In the genomic region with DNA sequence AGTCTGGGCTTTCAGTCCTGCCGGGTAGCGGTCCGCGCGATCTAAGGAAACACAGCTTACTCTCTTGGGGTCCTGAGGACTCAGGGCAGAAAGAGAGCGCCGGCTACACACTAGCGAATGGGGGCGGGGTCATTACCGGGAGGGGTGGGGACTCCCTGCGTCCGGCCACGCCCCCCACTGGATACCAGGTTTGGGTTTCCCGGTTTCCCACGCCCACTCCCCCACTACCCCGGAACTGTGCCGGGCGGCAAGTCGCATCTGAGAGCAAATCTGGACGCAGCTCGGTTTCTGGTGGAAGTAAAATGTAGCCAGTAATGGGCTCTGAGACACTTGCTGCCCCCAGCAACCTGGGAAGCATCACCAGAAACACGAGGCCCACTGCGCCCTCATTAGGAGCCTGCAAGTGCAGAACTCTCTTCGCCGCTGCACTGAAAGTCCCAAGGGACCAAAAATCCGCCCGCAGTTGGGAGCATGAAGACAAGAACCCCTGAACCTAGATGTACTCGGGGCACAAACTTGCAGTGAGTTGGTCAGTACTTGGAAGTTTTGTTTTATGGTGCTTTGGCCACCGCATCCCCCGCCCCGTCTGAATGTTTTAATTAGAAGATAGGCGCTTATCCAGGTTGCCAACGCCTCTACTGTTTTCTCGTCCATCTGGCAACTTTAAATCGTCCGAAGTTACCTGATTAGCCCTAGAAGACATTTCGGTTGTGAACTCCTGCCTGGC, we compare ENCODE assay signal across 8 mouse cellular contexts. TPM values are rescaled to one million over a fixed set of nuclear protein-coding genes. Genes with fewer than 3 reads are reported as not detected.
A peak's percentile ranks its signal among the peaks of the same experiment; 100 is the strongest.
DNase-seq lines count a peak whose midpoint lies in the region; ATAC-seq lines count a peak whose summit lies in the region.

Gene Kdr, minus strand, starts transcription at position 85 of the 727 bp plus-strand sequence.

- H3K27me3 ChIP-seq in intestine, embryonic 15.5 days (replicated peaks) = peaks cover 33% of the 10 kb centered on the region
- peaks cover 63% of the 10 kb centered on the region for H3K27me3 ChIP-seq in limb, embryonic 12.5 days
- peaks cover 86% of the 10 kb centered on the region for H3K27me3 ChIP-seq in midbrain, embryonic 10.5 days (ENCODE audit: low read depth, poor library complexity, severe bottlenecking)

- peak within 1 kb of the TSS; percentile 94 for H3K4me2 ChIP-seq in intestine, embryonic 15.5 days (replicated peaks)
- peak within 1 kb of the TSS; percentile 98 for H3K4me2 ChIP-seq in limb, embryonic 12.5 days

- 2% methylated on average over 37 of the region's 37 CpGs for WGBS in intestine, embryonic 15.5 days
- under 1% methylated on average over 37 of the region's 37 CpGs for WGBS in limb, embryonic 12.5 days
- under 1% methylated on average over 37 of the region's 37 CpGs for WGBS in midbrain, embryonic 10.5 days

- DNase-seq in adrenal gland, adult (ENCODE audit: inconsistent age in 2 of 2, low spot score in 1 of 2) = peak; percentile 75 to 89
- DNase-seq in embryo, embryonic 10.5 days (ENCODE audit: low spot score) = peak; percentile 93
- peak; percentile 99 for DNase-seq in heart, adult 11 months
- peak; percentile 86 for DNase-seq in midbrain, embryonic 10.5 days (ENCODE audit: low spot score)
- peak; percentile 17 to 39 for DNase-seq in spleen, postnatal 36 days (ENCODE audit: low spot score in 2 of 2)
- no peak for DNase-seq in MN1 (ENCODE audit: low spot score)

- peaks cover 13% of the 10 kb centered on the region for H3K4me1 ChIP-seq in intestine, embryonic 15.5 days (replicated peaks)
- peaks cover 16% of the 10 kb centered on the region for H3K4me1 ChIP-seq in limb, embryonic 12.5 days (replicated peaks)
- peaks cover 26% of the 10 kb centered on the region for H3K4me1 ChIP-seq in midbrain, embryonic 10.5 days

- no peaks in the 10 kb centered on the region for H3K36me3 ChIP-seq in intestine, embryonic 15.5 days
- H3K36me3 ChIP-seq in limb, embryonic 12.5 days = no peaks in the 10 kb centered on the region
- no peaks in the 10 kb centered on the region for H3K36me3 ChIP-seq in midbrain, embryonic 10.5 days

- H3K27ac ChIP-seq in intestine, embryonic 15.5 days = peak within 1 kb of the TSS; percentile 32; the same call in 1 of the 2 replicates
- H3K27ac ChIP-seq in limb, embryonic 12.5 days = no peak within 1 kb of the TSS
- H3K27ac ChIP-seq in midbrain, embryonic 10.5 days (replicated peaks) = peak within 1 kb of the TSS; percentile 68

- H3K4me3 ChIP-seq in intestine, embryonic 15.5 days (replicated peaks) = peak within 1 kb of the TSS; percentile 58
- H3K4me3 ChIP-seq in limb, embryonic 12.5 days (replicated peaks) = peak within 1 kb of the TSS; percentile 60
- peak within 1 kb of the TSS; percentile 81 for H3K4me3 ChIP-seq in midbrain, embryonic 10.5 days

- peak; percentile 94 for ATAC-seq in intestine, embryonic 15.5 days
- peak; percentile 90 for ATAC-seq in limb, embryonic 12.5 days (ENCODE audit: insufficient number of reproducible peaks, insufficient read depth, low FRiP score, low TSS enrichment, low read depth)

- H3K9me3 ChIP-seq in intestine, embryonic 15.5 days = no peaks in the 10 kb centered on the region
- no peaks in the 10 kb centered on the region for H3K9me3 ChIP-seq in limb, embryonic 12.5 days
- H3K9me3 ChIP-seq in midbrain, embryonic 10.5 days (replicated peaks) = no peaks in the 10 kb centered on the region

- H3K9ac ChIP-seq in intestine, embryonic 15.5 days = peak within 1 kb of the TSS; percentile 52
- peak within 1 kb of the TSS; percentile 61 for H3K9ac ChIP-seq in limb, embryonic 12.5 days (replicated peaks)

RNA-seq across cellular contexts. Expression of gene Kdr, which starts in this region (rescaled TPM):
- polyA plus RNA-seq in intestine, embryonic 15.5 days (2015; fragmentation: Nextera tagmentation; extraction: Ambion mirVana) = 24.4 and 25.5 TPM in 2 replicates
- polyA plus RNA-seq in limb, embryonic 12.5 days (2016; fragmentation: Nextera tagmentation; extraction: Ambion mirVana) = 23.4 and 23.5 TPM in 2 replicates
- polyA plus RNA-seq in midbrain, embryonic 10.5 days (2016; fragmentation: Nextera tagmentation; extraction: Ambion mirVana) = 26.2 and 29.2 TPM in 2 replicates
